Mouse (Mus musculus) ovary, adult 10 weeks (tissue): ENCODE results near the gene Tnfsf11. TPM values are rescaled to one million over a fixed set of nuclear protein-coding genes. Genes with fewer than 3 reads are reported as not detected.

Experiments used
- polyA plus RNA-seq: library from polyadenylated mRNA; stranded (reverse); fragments of 350-450 nt; fragmentation: Illumina TruSeq; extraction: RNeasy Lipid Tissue Mini Kit (QIAGEN cat#74804); gene quantifications from one replicate; pipeline ENCODE4 v1.2.3, GENCODE M21; 2014

Tnfsf11 gene
- polyA plus RNA-seq: 1.7 TPM

GRCm38 (mm10) chr14:78307286-78308237 lies at the start of gene Tnfsf11:
Gene Tnfsf11, minus strand, starts transcription at chr14:78308043.

Other genes starting within 250 kb of the Tnfsf11 start
- gene Fam216b, start 219.0 kb downstream of the Tnfsf11 start, polyA plus RNA-seq: 18.5 TPM
- 105 TPM for gene Akap11, start 228.8 kb upstream of the Tnfsf11 start, polyA plus RNA-seq